Mouse (Mus musculus) liver, adult 2 months (tissue): ENCODE results near the gene Slc5a3.

Source experiments
- CTCF ChIP-seq: fragments of 200-500 bp; IDR thresholded peaks from 2 replicates; pipeline ENCODE4 v1.5.1; 2011; ENCODE audit warnings: low read depth, low read length, control low read depth
- POLR2A ChIP-seq: fragments of 200-500 bp; IDR thresholded peaks from 2 replicates; pipeline ENCODE4 v1.6.1; 2011; ENCODE audit warnings: low read length, control low read depth; ENCODE audit not compliant: insufficient read depth; ENCODE audit errors: extremely low read depth

GRCm38 (mm10) chr16:92058644-92059620 is 810 bp downstream of the Slc5a3 start:
- TF ChIP-seq CTCF (no peak), POLR2A (no peak)
